Mouse (Mus musculus) cerebellum, adult 2 months (tissue): ENCODE results near the gene Hs1bp3. TPM values are rescaled to one million over a fixed set of nuclear protein-coding genes. Genes with fewer than 3 reads are reported as not detected.
A peak's percentile ranks its signal among the peaks of the same experiment; 100 is the strongest.

Source experiments
- DNase-seq, 2 experiments: peaks; one replicate each; pipeline ENCODE4 v3.0.0; 2021
- H3K27ac ChIP-seq: fragments of 200-500 bp; 2 replicates; pipeline ENCODE4 v1.5.1; 2012; ENCODE audit warnings: low read length, control low read depth, inconsistent platforms; ENCODE audit not compliant: insufficient read depth
- H3K27me3 ChIP-seq: fragments of 200-500 bp; 2 replicates; pipeline ENCODE4 v1.6.1; 2012; ENCODE audit warnings: inconsistent platforms, mild to moderate bottlenecking, low read length, moderate library complexity; ENCODE audit not compliant: control insufficient read depth, insufficient read depth
- H3K4me1 ChIP-seq: fragments of 200-500 bp; 2 replicates; pipeline ENCODE4 v1.6.1; 2011; ENCODE audit warnings: low read length; ENCODE audit not compliant: control insufficient read depth, insufficient read depth
- H3K4me3 ChIP-seq: fragments of 200-500 bp; replicated peaks from 2 replicates; pipeline ENCODE3; 2011; ENCODE audit warnings: mild to moderate bottlenecking, low read depth, low read length, control low read depth; ENCODE audit not compliant: insufficient read depth
- CTCF ChIP-seq: fragments of 200-500 bp; IDR thresholded peaks from 2 replicates; pipeline ENCODE4 v1.5.1; 2011; ENCODE audit warnings: low read depth, mild to moderate bottlenecking, control low read depth, low read length, moderate library complexity, borderline replicate concordance; ENCODE audit not compliant: insufficient read depth
- POLR2A ChIP-seq: fragments of 200-500 bp; IDR thresholded peaks from 2 replicates; pipeline ENCODE4 v1.6.1; 2011; ENCODE audit warnings: low read length, control low read depth, borderline replicate concordance; ENCODE audit not compliant: insufficient read depth
- WGBS: fragments of 180-500 bp; shearing (Covaris S2); methylation state at CpG from one replicate; pipeline ENCODE4 v1.1.7; 2018; 5-methylcytosine and 5-hydroxymethylcytosine counted together
- polyA plus RNA-seq: library from polyadenylated mRNA; depleted of rRNA; stranded (reverse); fragments of >200 nt; gene quantifications from 2 replicates; pipeline ENCODE4 v1.2.3, GENCODE M21; 2012

Hs1bp3 gene
- polyA plus RNA-seq, 1 experiment, result 15.8 TPM

DNA sequence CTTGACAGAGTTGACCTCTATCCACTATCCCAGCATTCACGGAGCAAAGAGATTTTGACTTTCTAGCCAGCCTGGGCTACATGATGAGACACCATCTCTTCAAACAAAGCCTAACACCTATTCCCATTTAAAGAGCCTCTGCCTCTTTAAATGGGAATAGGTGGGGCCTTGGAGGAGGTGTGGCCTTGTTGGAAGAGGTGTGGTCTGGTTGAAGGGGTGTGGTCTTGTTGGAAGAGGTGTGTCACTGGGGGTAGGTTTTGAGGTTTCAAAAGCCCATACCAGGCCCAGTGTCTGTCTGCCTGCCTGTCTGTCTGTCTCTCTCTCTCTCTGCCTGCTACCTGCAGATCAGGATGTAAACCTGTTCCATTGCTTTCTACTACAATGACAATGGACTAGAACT lies 6.3 kb upstream of the Hs1bp3 start:
- H3K4me3 ChIP-seq, result no peak overlapping the region
- TF ChIP-seq CTCF (no peak), POLR2A (no peak)
- H3K27me3 ChIP-seq, result peaks cover 1% of the 10 kb centered on the region; the same call in 1 of the 2 replicates
- WGBS, result 59% methylated on average over 1 of the region's 1 CpGs
- no peak for DNase-seq
- H3K4me1 ChIP-seq, result no peaks in the 10 kb centered on the region
- H3K27ac ChIP-seq, result no peak overlapping the region

DNA sequence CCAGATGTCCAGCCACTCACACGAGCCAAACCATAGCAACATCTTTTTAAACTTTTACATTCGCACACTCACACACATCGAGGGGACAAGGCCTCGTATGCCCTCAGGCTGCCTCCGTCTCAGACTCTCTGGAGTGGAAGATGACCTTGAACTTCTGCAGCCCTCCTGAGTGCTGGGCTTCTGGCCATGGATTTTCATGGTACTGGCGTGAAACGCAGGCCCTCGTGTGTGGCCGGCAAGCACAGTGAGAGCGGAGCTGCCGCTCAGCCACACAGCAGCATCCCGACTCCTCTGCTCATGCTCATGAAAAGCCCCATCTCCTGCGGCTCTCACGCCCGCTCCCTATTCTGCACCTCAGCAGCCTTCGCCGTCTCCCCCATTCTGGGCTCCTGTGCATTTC lies 2.2 kb upstream of the Hs1bp3 start:
- 32% methylated on average over 17 of the region's 17 CpGs for WGBS
- Histone ChIP-seq H3K27ac (no peak overlapping the region), H3K4me3 (no peak overlapping the region), H3K4me1 (peaks cover 8% of the 10 kb centered on the region), H3K27me3 (no peaks in the 10 kb centered on the region)
- TF ChIP-seq CTCF (no peak), POLR2A (no peak)
- DNase-seq, result no peak

DNA sequence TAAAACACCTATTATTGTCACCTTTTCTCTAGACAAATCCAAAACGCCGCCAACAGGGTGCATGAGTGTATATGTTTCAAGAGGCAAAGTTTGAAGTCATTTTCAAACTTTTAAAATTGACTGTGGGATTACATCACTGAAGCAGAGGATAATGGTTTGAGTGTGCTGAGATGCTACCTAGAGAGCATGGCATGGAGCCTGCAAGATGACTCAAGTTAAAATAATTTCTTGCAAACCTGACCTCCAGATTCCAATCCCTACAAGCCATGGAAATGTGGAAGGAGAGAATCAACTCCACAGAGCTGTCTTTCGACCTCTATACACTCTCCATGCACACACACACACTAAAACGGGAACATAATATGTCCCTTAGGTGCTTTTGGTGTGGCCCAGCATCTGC lies 966 bp upstream of the Hs1bp3 start:
- TF ChIP-seq CTCF, result no peak
- TF ChIP-seq POLR2A, result no peak
- peaks cover 8% of the 10 kb centered on the region for H3K4me1 ChIP-seq
- no peak overlapping the region for H3K4me3 ChIP-seq
- H3K27me3 ChIP-seq, result no peaks in the 10 kb centered on the region
- DNase-seq, result no peak
- 95% methylated on average over 4 of the region's 4 CpGs for WGBS
- H3K27ac ChIP-seq, result no peak overlapping the region

DNA sequence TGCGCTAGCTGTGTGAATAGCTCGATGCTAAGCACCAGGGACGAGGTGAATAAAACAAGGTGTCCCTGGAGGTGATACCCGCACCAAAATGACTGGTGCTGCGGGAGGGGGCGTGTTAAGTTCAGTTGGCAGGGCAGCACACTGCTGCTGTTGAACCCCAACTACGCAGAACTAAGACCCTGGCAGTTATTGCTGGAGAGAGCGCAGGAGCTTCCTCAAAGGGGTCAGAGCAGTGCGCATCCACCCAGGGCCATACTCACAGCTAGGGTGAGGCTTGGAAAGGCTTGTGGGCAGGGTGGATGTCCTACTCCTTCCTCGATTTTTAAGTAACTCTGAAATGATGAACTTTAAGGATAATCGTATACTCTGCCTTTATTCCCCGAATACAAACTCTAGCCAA lies 541 bp downstream of the Hs1bp3 start:
- Histone ChIP-seq H3K27me3 (no peaks in the 10 kb centered on the region), H3K4me3 (peak overlapping the region; percentile 86), H3K4me1 (peaks cover 8% of the 10 kb centered on the region), H3K27ac (0 out of 2 replicates have a peak overlapping the region, but pooled peaks have one; percentile 6)
- DNase-seq, result no peak
- TF ChIP-seq POLR2A (no peak), CTCF (no peak)
- WGBS, result 18% methylated on average over 12 of the region's 12 CpGs

DNA sequence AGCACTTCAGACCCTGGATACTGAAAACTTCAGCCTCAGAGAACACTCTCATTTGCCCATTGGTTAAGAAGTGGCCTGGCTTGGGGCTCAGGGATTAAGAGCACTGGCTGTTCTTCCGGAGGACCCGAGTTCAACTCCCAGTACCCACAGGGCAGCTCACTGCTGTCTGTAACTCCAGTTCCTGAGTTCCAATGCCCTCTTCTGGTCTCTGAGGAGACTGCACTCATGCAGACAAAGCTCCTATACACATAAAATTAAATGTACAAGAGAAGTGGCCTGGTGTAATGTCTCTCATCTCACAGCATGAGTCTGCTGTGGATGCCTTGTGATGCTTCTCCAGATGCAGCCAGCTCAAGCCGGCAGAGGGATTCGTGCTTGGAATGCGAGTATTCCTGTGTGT lies 3.3 kb downstream of the Hs1bp3 start:
- WGBS, result 81% methylated on average over 5 of the region's 5 CpGs
- no peak overlapping the region for H3K4me3 ChIP-seq
- TF ChIP-seq CTCF, result no peak
- no peak for TF ChIP-seq POLR2A
- DNase-seq, result no peak
- no peak overlapping the region for H3K27ac ChIP-seq
- peaks cover 8% of the 10 kb centered on the region for H3K4me1 ChIP-seq
- H3K27me3 ChIP-seq, result no peaks in the 10 kb centered on the region

DNA sequence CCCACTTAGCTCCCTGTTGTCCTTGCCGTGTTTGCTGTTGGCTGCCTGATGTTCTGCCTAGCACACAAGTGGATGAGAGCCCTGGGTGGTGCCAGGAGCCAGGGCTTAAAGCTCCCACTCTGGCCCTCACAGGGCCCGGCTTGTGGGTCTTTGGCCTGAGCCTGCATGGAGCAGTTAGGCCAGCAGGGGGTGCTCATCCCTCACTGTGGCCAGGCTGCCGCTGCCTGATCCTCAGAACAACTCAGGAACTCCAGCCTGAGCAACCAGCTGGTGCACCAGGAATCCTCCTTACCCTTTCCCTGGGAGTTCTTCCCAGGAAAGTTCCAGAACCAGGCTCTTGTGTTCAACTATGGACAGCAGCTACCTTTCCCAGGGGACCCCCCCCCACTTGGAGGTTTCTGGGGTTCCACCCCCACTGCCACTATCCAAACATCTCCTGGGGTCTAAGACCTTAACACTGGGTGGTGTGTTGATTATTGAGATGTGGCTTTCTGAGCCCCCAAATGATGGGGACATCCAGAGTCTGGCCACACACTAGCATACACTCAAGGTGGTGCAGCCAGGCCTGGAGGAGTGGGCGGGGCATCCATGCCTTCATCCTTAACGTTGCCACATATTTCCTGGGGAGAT lies 7.0 kb downstream of the Hs1bp3 start:
- TF ChIP-seq CTCF (peak; percentile 92), POLR2A (no peak)
- H3K4me1 ChIP-seq, result no peaks in the 10 kb centered on the region
- H3K4me3 ChIP-seq, result no peak overlapping the region
- peak; percentile 77 to 84 for DNase-seq
- no peaks in the 10 kb centered on the region for H3K27me3 ChIP-seq
- no peak overlapping the region for H3K27ac ChIP-seq
- WGBS, result 34% methylated on average over 5 of the region's 5 CpGs

DNA sequence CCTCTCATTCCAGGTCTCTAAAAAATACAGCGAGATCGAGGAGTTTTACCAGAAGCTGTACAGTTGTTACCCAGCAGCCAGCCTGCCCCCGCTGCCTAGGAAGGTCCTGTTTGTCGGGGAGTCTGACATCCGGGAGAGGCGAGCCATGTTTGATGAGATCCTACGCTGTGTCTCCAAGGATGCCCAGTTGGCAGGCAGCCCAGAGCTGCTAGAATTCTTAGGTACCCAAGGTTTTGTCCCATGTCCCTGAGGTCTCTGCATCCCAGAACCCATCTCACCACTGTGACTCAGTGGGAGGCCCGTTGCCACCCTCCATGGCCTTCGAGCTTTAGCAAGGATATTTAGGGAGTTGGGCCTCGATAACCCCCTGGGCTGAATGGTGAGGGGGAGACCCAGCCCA lies 8.3 kb downstream of the Hs1bp3 start:
- no peak for DNase-seq
- peaks cover 7% of the 10 kb centered on the region for H3K4me1 ChIP-seq
- no peak for TF ChIP-seq CTCF
- H3K27me3 ChIP-seq, result no peaks in the 10 kb centered on the region
- no peak overlapping the region for H3K4me3 ChIP-seq
- WGBS, result 60% methylated on average over 10 of the region's 10 CpGs
- no peak overlapping the region for H3K27ac ChIP-seq

DNA sequence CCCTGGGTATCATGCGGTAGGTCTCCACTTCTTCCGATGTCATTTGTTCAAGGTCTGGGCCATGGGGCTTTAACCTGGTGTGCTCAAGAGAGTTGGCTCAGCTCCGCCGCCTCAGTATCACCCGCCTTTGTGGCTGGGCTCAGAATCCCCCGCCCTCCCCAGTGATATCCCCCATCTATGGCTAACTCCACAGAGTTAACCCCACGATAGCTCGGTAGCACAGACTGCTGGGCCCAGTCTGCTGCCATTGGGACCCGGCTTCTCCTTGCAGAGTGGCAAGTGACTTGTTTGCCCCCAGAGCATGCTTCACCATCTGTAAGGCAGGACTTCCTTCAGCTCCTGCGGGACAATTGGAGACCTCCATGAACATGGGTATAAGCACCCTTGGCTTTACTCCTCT lies 10.9 kb downstream of the Hs1bp3 start:
- H3K4me3 ChIP-seq, result no peak overlapping the region
- H3K27ac ChIP-seq, result no peak overlapping the region
- peaks cover 11% of the 10 kb centered on the region for H3K4me1 ChIP-seq
- DNase-seq, result no peak
- 71% methylated on average over 10 of the region's 10 CpGs for WGBS
- TF ChIP-seq CTCF (no peak), POLR2A (no peak)
- H3K27me3 ChIP-seq, result no peaks in the 10 kb centered on the region
